Mouse (Mus musculus) small intestine, adult 2 months (tissue): ENCODE data around the gene Olfr1507. TPM values are rescaled to one million over a fixed set of nuclear protein-coding genes. Genes with fewer than 3 reads are reported as not detected.

Experiments used
- H3K27ac ChIP-seq: fragments of 200-500 bp; 2 replicates; pipeline ENCODE4 v1.5.1; 2012; ENCODE audit warnings: low read depth, low read length, control low read depth, inconsistent platforms; ENCODE audit not compliant: insufficient read depth
- H3K27me3 ChIP-seq: fragments of 200-500 bp; 2 replicates; pipeline ENCODE4 v1.6.1; 2012; ENCODE audit warnings: mild to moderate bottlenecking, moderate library complexity, low read length, inconsistent platforms; ENCODE audit not compliant: control insufficient read depth, insufficient read depth
- H3K36me3 ChIP-seq: fragments of 200-500 bp; 2 replicates; pipeline ENCODE4 v1.6.1; 2012; ENCODE audit warnings: mild to moderate bottlenecking, low read length, control low read depth, inconsistent platforms; ENCODE audit not compliant: control insufficient read depth, insufficient read depth
- H3K4me1 ChIP-seq: fragments of 200-500 bp; 2 replicates; pipeline ENCODE4 v1.6.1; 2012; ENCODE audit warnings: low read length, inconsistent platforms, mixed read lengths; ENCODE audit not compliant: control insufficient read depth, insufficient read depth, insufficient read length
- H3K4me3 ChIP-seq: fragments of 200-500 bp; 2 replicates; pipeline ENCODE4 v1.5.1; 2012; ENCODE audit warnings: low read depth, mild to moderate bottlenecking, control low read depth, inconsistent platforms, low read length, moderate library complexity
- CTCF ChIP-seq: fragments of 200-500 bp; IDR thresholded peaks from 2 replicates; pipeline ENCODE4 v1.5.1; 2012; ENCODE audit warnings: low read depth, mild to moderate bottlenecking, control low read depth, inconsistent platforms, low read length, moderate library complexity, mixed read lengths; ENCODE audit not compliant: insufficient replicate concordance, insufficient read length; ENCODE audit errors: extremely low read depth
- POLR2A ChIP-seq: fragments of 200-500 bp; IDR thresholded peaks from 2 replicates; pipeline ENCODE4 v1.6.1; 2012; ENCODE audit warnings: low read depth, mild to moderate bottlenecking, control low read depth, inconsistent platforms, low read length, moderate library complexity
- WGBS: fragments of 180-500 bp; shearing (Covaris S2); methylation state at CpG from one replicate; pipeline ENCODE4 v1.1.7; 2018; 5-methylcytosine and 5-hydroxymethylcytosine counted together
- polyA plus RNA-seq: library from polyadenylated mRNA; depleted of rRNA; stranded (reverse); fragments of >200 nt; gene quantifications from 2 replicates; pipeline ENCODE4 v1.2.3, GENCODE M21; 2012; rRNA removed

The Olfr1507 gene
- polyA plus RNA-seq, result not detected in 2 replicates

GRCm38 (mm10) chr14:52495516-52495915, at the start of gene Olfr1507:
Gene Olfr1507, minus strand, starts transcription at chr14:52495749.
- TF ChIP-seq POLR2A (no peak), CTCF (no peak)
- Histone ChIP-seq H3K4me3 (no peak within 1 kb of the TSS), H3K27me3 (no peaks in the 10 kb centered on the region), H3K27ac (no peak within 1 kb of the TSS), H3K4me1 (no peaks in the 10 kb centered on the region), H3K36me3 (no peaks in the 10 kb centered on the region)
- 80% methylated on average over 4 of the region's 4 CpGs for WGBS

- 96% methylated on average over 1 of the region's 1 CpGs for WGBS
- TF ChIP-seq POLR2A, result no peak
- no peak for TF ChIP-seq CTCF
- Histone ChIP-seq H3K27me3 (no peaks in the 10 kb centered on the region), H3K4me3 (no peak overlapping the region), H3K36me3 (no peaks in the 10 kb centered on the region), H3K27ac (no peak overlapping the region), H3K4me1 (no peaks in the 10 kb centered on the region)
These were observed 37.8 kb upstream of the Olfr1507 start for GRCm38 (mm10) chr14:52533336-52533735.

GRCm38 (mm10) chr14:52524952-52525351, 29.4 kb upstream of the Olfr1507 start:
- TF ChIP-seq POLR2A, result no peak
- no peak for TF ChIP-seq CTCF

GRCm38 (mm10) chr14:52467395-52467794, 28.2 kb downstream of the Olfr1507 start, which contains the start of gene Olfr1508:
Gene Olfr1508, minus strand, starts transcription at chr14:52467495.
- Histone ChIP-seq H3K36me3 (no peaks in the 10 kb centered on the region), H3K4me1 (no peaks in the 10 kb centered on the region), H3K4me3 (no peak within 1 kb of the TSS), H3K27ac (no peak within 1 kb of the TSS), H3K27me3 (no peaks in the 10 kb centered on the region)
- no peak for TF ChIP-seq POLR2A
- TF ChIP-seq CTCF, result no peak
- 51% methylated on average over 2 of the region's 2 CpGs for WGBS

More at GRCm38 (mm10) chr14:52524952-52525351, 29.4 kb upstream of the Olfr1507 start:
- Histone ChIP-seq H3K36me3 (no peaks in the 10 kb centered on the region), H3K4me1 (no peaks in the 10 kb centered on the region), H3K27me3 (no peaks in the 10 kb centered on the region), H3K27ac (no peak overlapping the region), H3K4me3 (no peak overlapping the region)
- WGBS, result 92% methylated on average over 1 of the region's 1 CpGs

- Histone ChIP-seq H3K4me3 (no peak overlapping the region), H3K4me1 (no peaks in the 10 kb centered on the region), H3K27me3 (no peaks in the 10 kb centered on the region), H3K36me3 (no peaks in the 10 kb centered on the region), H3K27ac (no peak overlapping the region)
- TF ChIP-seq POLR2A (no peak), CTCF (no peak)
- 36% methylated on average over 1 of the region's 1 CpGs for WGBS
These were observed 29.8 kb downstream of the Olfr1507 start for GRCm38 (mm10) chr14:52465738-52466137.

GRCm38 (mm10) chr14:52461928-52462327, 33.6 kb downstream of the Olfr1507 start:
- H3K27me3 ChIP-seq, result no peaks in the 10 kb centered on the region
- no peak overlapping the region for H3K4me3 ChIP-seq
- H3K36me3 ChIP-seq, result no peaks in the 10 kb centered on the region
- H3K27ac ChIP-seq, result no peak overlapping the region
- no peaks in the 10 kb centered on the region for H3K4me1 ChIP-seq
- no peak for TF ChIP-seq CTCF
- TF ChIP-seq POLR2A, result no peak

- 78% methylated on average over 8 of the region's 8 CpGs for WGBS
These were observed 44.4 kb downstream of the Olfr1507 start for GRCm38 (mm10) chr14:52451138-52451537.

GRCm38 (mm10) chr14:52442690-52443089, 52.9 kb downstream of the Olfr1507 start, which contains the start of gene Olfr1509:
Gene Olfr1509, plus strand, starts transcription at chr14:52442990.
- Histone ChIP-seq H3K27ac (no peak within 1 kb of the TSS), H3K36me3 (no peaks in the 10 kb centered on the region), H3K4me1 (no peaks in the 10 kb centered on the region), H3K4me3 (no peak within 1 kb of the TSS), H3K27me3 (no peaks in the 10 kb centered on the region)
- TF ChIP-seq CTCF, result no peak
- TF ChIP-seq POLR2A, result no peak

More at GRCm38 (mm10) chr14:52451138-52451537, 44.4 kb downstream of the Olfr1507 start:
- Histone ChIP-seq H3K4me3 (no peak overlapping the region), H3K4me1 (no peaks in the 10 kb centered on the region), H3K27me3 (no peaks in the 10 kb centered on the region), H3K36me3 (no peaks in the 10 kb centered on the region), H3K27ac (no peak overlapping the region)
- TF ChIP-seq CTCF, result no peak
- TF ChIP-seq POLR2A, result no peak

Other genes starting within 250 kb of the Olfr1507 start
- 10.5 and 19.6 TPM in 2 replicates for gene Chd8, start 238.0 kb downstream of the Olfr1507 start, polyA plus RNA-seq
- 11.7 and 26.0 TPM in 2 replicates for gene Tox4, start 216.6 kb downstream of the Olfr1507 start, polyA plus RNA-seq
- 1.1 and 2.1 TPM in 2 replicates for gene Rab2b, start 216.2 kb downstream of the Olfr1507 start, polyA plus RNA-seq
- 5.7 and 8.2 TPM in 2 replicates for gene Mettl3, start 190.6 kb downstream of the Olfr1507 start, polyA plus RNA-seq
- 0.83 and 1.4 TPM in 2 replicates for gene Sall2, start 167.0 kb downstream of the Olfr1507 start, polyA plus RNA-seq
- not detected in 2 replicates for gene Olfr1513, start 139.3 kb downstream of the Olfr1507 start, polyA plus RNA-seq
- not detected in 2 replicates for gene Olfr1512, start 116.6 kb downstream of the Olfr1507 start, polyA plus RNA-seq
- gene Olfr1511, start 98.4 kb downstream of the Olfr1507 start, polyA plus RNA-seq, result not detected in 2 replicates
- gene Olfr1510, start 81.4 kb downstream of the Olfr1507 start, polyA plus RNA-seq, result not detected in 2 replicates
- not detected in 2 replicates for gene Olfr1509, start 52.8 kb downstream of the Olfr1507 start, polyA plus RNA-seq
- not detected in 2 replicates for gene Olfr1508, start 28.3 kb downstream of the Olfr1507 start, polyA plus RNA-seq